Mouse (Mus musculus): Measurements from ENCODE around the gene Plppr4. TPM values are rescaled to one million over a fixed set of nuclear protein-coding genes. Genes with fewer than 3 reads are reported as not detected.

Plppr4 gene
- total and polyA plus RNA-seq, 3 experiments, result not detected

GRCm38 (mm10) chr3:117366041-117366440 is 5.4 kb upstream of the Plppr4 start:
- no peak for DNase-seq (ENCODE audit: extremely low read depth)

GRCm38 (mm10) chr3:117359686-117360521 is 772 bp downstream of the Plppr4 start:
- DNase-seq (ENCODE audit: extremely low read depth), result no peak
- Histone ChIP-seq H3K9me3 (replicated peaks; ENCODE audit: low read length) (no peaks in the 10 kb centered on the region), H3K27ac (ENCODE audit: insufficient read depth, low read depth) (no peak overlapping the region), H3K4me3 (replicated peaks in 1 of 3; ENCODE audit: low read depth in 2 of 3, low read length in 2 of 3, poor library complexity in 1 of 3) (no peak overlapping the region), H3K9ac (ENCODE audit: insufficient read depth, low read depth) (no peak overlapping the region), H3K36me3 (replicated peaks in 1 of 2; ENCODE audit: control insufficient read depth in 1 of 2, insufficient read depth in 1 of 2, low read length in 1 of 2) (no peaks in the 10 kb centered on the region), H3K27me3 (replicated peaks) (no peaks in the 10 kb centered on the region), H3K4me2 (ENCODE audit: insufficient read depth, low read depth, poor library complexity, severe bottlenecking) (no peak overlapping the region), H3K79me2 (replicated peaks; ENCODE audit: control insufficient read depth, extremely low read depth, insufficient read depth, poor library complexity, severe bottlenecking) (no peaks in the 10 kb centered on the region), H3K4me1 (ENCODE audit: control insufficient read depth in 1 of 2, insufficient read depth in 2 of 2) (peaks cover 2 to 20% of the 10 kb centered on the region in 2 experiments; a peak in 2 of 4 replicates)
- in situ Hi-C loops (cut with MboI; ENCODE audit: low pct_ligation_motif_present, low pct_unique_long_range_greater_than_20kb, low sequenced_read_pairs) (no loop called here), dilution Hi-C loops (cut with MboI; ENCODE audit: extremely low pct_ligation_motif_present, extremely low pct_unique_long_range_greater_than_20kb, low sequenced_read_pairs) (no loop called here)
- TF ChIP-seq TCF12 (IDR thresholded peaks at IDR 0.05; ENCODE audit: low read depth, low read length), result no peak
- TF ChIP-seq SIN3A (IDR thresholded peaks at IDR 0.05; ENCODE audit: low read length), result no peak
- no peak for TF ChIP-seq ZC3H11A (IDR thresholded peaks at IDR 0.05; ENCODE audit: low read depth, low read length)
- TF ChIP-seq UBTF (IDR thresholded peaks at IDR 0.05; ENCODE audit: low read depth, low read length), result no peak
- no peak for TF ChIP-seq PAX5 (IDR thresholded peaks at IDR 0.05; ENCODE audit: low read length)
- TF ChIP-seq RAD21 (IDR thresholded peaks at IDR 0.05; ENCODE audit: low read depth, low read length), result no peak
- no peak for TF ChIP-seq KAT2A (IDR thresholded peaks at IDR 0.05; ENCODE audit: insufficient replicate concordance, low read length)
- TF ChIP-seq NRF1 (IDR thresholded peaks at IDR 0.05; ENCODE audit: low read depth, low read length), result no peak
- no peak for TF ChIP-seq NELFE (IDR thresholded peaks at IDR 0.05; ENCODE audit: low read depth, low read length)
- TF ChIP-seq MYC (IDR thresholded peaks at IDR 0.05; ENCODE audit: low read depth, low read length), result no peak
- no peak for TF ChIP-seq POLR2AphosphoS2 (IDR thresholded peaks at IDR 0.05; ENCODE audit: low read depth, low read length)
- no peak for TF ChIP-seq ELF1 (IDR thresholded peaks at IDR 0.05; ENCODE audit: low read depth, low read length)
- TF ChIP-seq MAFK (IDR thresholded peaks at IDR 0.05; ENCODE audit: insufficient replicate concordance, low read length), result no peak
- no peak for TF ChIP-seq HCFC1 (IDR thresholded peaks at IDR 0.05; ENCODE audit: low read depth, low read length)
- no peak for TF ChIP-seq ZNF384 (IDR thresholded peaks at IDR 0.05; ENCODE audit: low read depth, low read length)
- no peak for TF ChIP-seq MXI1 (IDR thresholded peaks at IDR 0.05; ENCODE audit: low read depth, low read length)

More at GRCm38 (mm10) chr3:117366041-117366440, 5.4 kb upstream of the Plppr4 start:
- no peak overlapping the region for H3K9ac ChIP-seq (ENCODE audit: insufficient read depth, low read depth)
- no peaks in the 10 kb centered on the region for H3K36me3 ChIP-seq (replicated peaks in 1 of 2; ENCODE audit: control insufficient read depth in 1 of 2, insufficient read depth in 1 of 2, low read length in 1 of 2)
- H3K27ac ChIP-seq (ENCODE audit: insufficient read depth, low read depth), result no peak overlapping the region
- no peak overlapping the region for H3K4me2 ChIP-seq (ENCODE audit: insufficient read depth, low read depth, poor library complexity, severe bottlenecking)
- H3K4me1 ChIP-seq (ENCODE audit: control insufficient read depth in 1 of 2, insufficient read depth in 2 of 2), result peaks cover 0 to 5% of the 10 kb centered on the region in 2 experiments; a peak in 1 of 4 replicates
- no peak overlapping the region for H3K4me3 ChIP-seq (replicated peaks in 1 of 3; ENCODE audit: low read depth in 2 of 3, low read length in 2 of 3, poor library complexity in 1 of 3)
- dilution Hi-C loops (cut with MboI; ENCODE audit: extremely low pct_ligation_motif_present, extremely low pct_unique_long_range_greater_than_20kb, low sequenced_read_pairs), result no loop called here
- in situ Hi-C loops (cut with MboI; ENCODE audit: low pct_ligation_motif_present, low pct_unique_long_range_greater_than_20kb, low sequenced_read_pairs), result no loop called here
- TF ChIP-seq CTCF (conservative IDR thresholded peaks at IDR 0.05 in 1 of 2, IDR thresholded peaks at IDR 0.05 in 1 of 2; ENCODE audit: low read depth in 2 of 2, low read length in 2 of 2) (peak in 1 of 2 experiments; percentile 66; a peak in 2 of 4 replicates), ELF1 (IDR thresholded peaks at IDR 0.05; ENCODE audit: low read depth, low read length) (no peak), ZC3H11A (IDR thresholded peaks at IDR 0.05; ENCODE audit: low read depth, low read length) (peak; percentile 40; the same call in 1 of the 2 replicates), JUN (IDR thresholded peaks at IDR 0.05; ENCODE audit: insufficient read depth, low read depth, low read length) (no peak), MAFK (IDR thresholded peaks at IDR 0.05; ENCODE audit: insufficient replicate concordance, low read length) (no peak), NELFE (IDR thresholded peaks at IDR 0.05; ENCODE audit: low read depth, low read length) (no peak), RAD21 (IDR thresholded peaks at IDR 0.05; ENCODE audit: low read depth, low read length) (peak; percentile 63), MYC (IDR thresholded peaks at IDR 0.05; ENCODE audit: low read depth, low read length) (peak; percentile 60; the same call in 1 of the 2 replicates), E2F4 (IDR thresholded peaks at IDR 0.05; ENCODE audit: insufficient replicate concordance, low read depth, low read length) (no peak), ZMIZ1 (IDR thresholded peaks at IDR 0.05; ENCODE audit: low read depth, low read length) (no peak), SMC3 (IDR thresholded peaks at IDR 0.05; ENCODE audit: low read depth, low read length) (peak; percentile 76)
- no peaks in the 10 kb centered on the region for H3K79me2 ChIP-seq (replicated peaks; ENCODE audit: control insufficient read depth, extremely low read depth, insufficient read depth, poor library complexity, severe bottlenecking)
- H3K9me3 ChIP-seq (replicated peaks; ENCODE audit: low read length), result no peaks in the 10 kb centered on the region
- no peaks in the 10 kb centered on the region for H3K27me3 ChIP-seq (replicated peaks)
